In genomic region chr11:22178569-22178968, GRCm38 (mm10) we compare ENCODE assay signal across 27 mouse cellular contexts.
DNase-seq lines count a peak whose midpoint lies in the region; ATAC-seq lines count a peak whose summit lies in the region.
"Had no signal": no experiment of that assay in that cellular context is flagged by ENCODE, and none has a peak within 500 bp of the region (broad histone marks: within the 10 kb centered on the region; RNA-seq: fewer than 3 reads in every experiment).

No protein-coding gene starts in this region.

- H3K4me1 ChIP-seq in liver, embryonic 13.5 days (replicated peaks), result peaks cover 55% of the 10 kb centered on the region
- H3K4me1 ChIP-seq: embryonic facial prominence, embryonic 12.5 days; hindbrain, embryonic 12.5 days; limb, embryonic 12.5 days had no signal

- H3K27ac ChIP-seq in liver, embryonic 13.5 days, result peak overlapping the region; percentile 87
- H3K27ac ChIP-seq: embryonic facial prominence, embryonic 12.5 days; heart, adult 2 months; heart, embryonic 13.5 days; hindbrain, embryonic 12.5 days; limb, embryonic 12.5 days had no signal

- peak; percentile 31 for DNase-seq in heart, adult 11 months
- no peak for DNase-seq in heart, postnatal 14 days
- peak; percentile 31 for DNase-seq in liver, embryonic 13.5 days
- DNase-seq in right cerebral cortex, postnatal 36 days (ENCODE audit: low spot score in 2 of 2), result no peak
- DNase-seq in testis, postnatal 10 days (ENCODE audit: low spot score), result no peak
- no peak for DNase-seq in layer of hippocampus, postnatal 14 days (ENCODE audit: low spot score in 2 of 2)
- DNase-seq: adrenal gland, adult 2 months; cerebellum, adult 11-12 months; gastrocnemius, postnatal 10 days; heart, adult 2 months; kidney, adult 18-20 months; kidney, postnatal 14 days; lung, adult 2 months; lung, postnatal 14 days; midbrain, embryonic 14.5 days; retina, postnatal 1 day; right cerebral cortex, postnatal 25 days had no signal

- H3K9me3 ChIP-seq in liver, embryonic 13.5 days (replicated peaks), result no peaks in the 10 kb centered on the region
- H3K9me3 ChIP-seq: embryonic facial prominence, embryonic 12.5 days; heart, embryonic 13.5 days; hindbrain, embryonic 12.5 days; limb, embryonic 12.5 days; megakaryocyte, embryonic 14.5 days had no signal

- peak; percentile 77 for ATAC-seq in common myeloid progenitor, adult 5-6 weeks (replicated peaks; ENCODE audit: low read depth, poor library complexity, severe bottlenecking)
- peak; percentile 93 for ATAC-seq in liver, embryonic 13.5 days (ENCODE audit: low read depth)
- ATAC-seq in megakaryocyte progenitor cell, adult 5-6 weeks (replicated peaks; ENCODE audit: poor library complexity), result peak; percentile 86
- ATAC-seq: forebrain, embryonic 14.5 days; Patski had no signal

- H3K27me3 ChIP-seq in liver, embryonic 13.5 days, result no peaks in the 10 kb centered on the region
- H3K27me3 ChIP-seq: embryonic facial prominence, embryonic 12.5 days; heart, embryonic 13.5 days; hindbrain, embryonic 12.5 days; limb, embryonic 12.5 days; megakaryocyte, embryonic 14.5 days; Patski had no signal

- H3K36me3 ChIP-seq in liver, embryonic 13.5 days, result no peaks in the 10 kb centered on the region
- H3K36me3 ChIP-seq: embryonic facial prominence, embryonic 12.5 days; heart, embryonic 13.5 days; hindbrain, embryonic 12.5 days; limb, embryonic 12.5 days had no signal

- intact Hi-C loops in heart, postnatal 14 days (cut with DNase I), result no loop called here

- 20% methylated on average over 1 of the region's 1 CpGs for WGBS in liver, embryonic 13.5 days (ENCODE audit: insufficient replicate concordance)

- no peak overlapping the region for H3K4me3 ChIP-seq in liver, embryonic 13.5 days (replicated peaks)
- H3K4me3 ChIP-seq: embryonic facial prominence, embryonic 12.5 days; erythroblast, embryonic 14.5 days; heart, adult 2 months; heart, embryonic 13.5 days; hindbrain, embryonic 12.5 days; limb, embryonic 12.5 days; megakaryocyte, embryonic 14.5 days had no signal

- peak overlapping the region; percentile 5; the same call in 1 of the 2 replicates for H3K9ac ChIP-seq in liver, embryonic 13.5 days
- H3K9ac ChIP-seq: embryonic facial prominence, embryonic 12.5 days; heart, embryonic 13.5 days; hindbrain, embryonic 12.5 days; limb, embryonic 12.5 days had no signal

- peak overlapping the region; percentile 38 for H3K4me2 ChIP-seq in liver, embryonic 13.5 days
- H3K4me2 ChIP-seq: embryonic facial prominence, embryonic 12.5 days; heart, embryonic 13.5 days; hindbrain, embryonic 12.5 days; limb, embryonic 12.5 days had no signal

Comparison
In these comparisons a context has a peak if more than half of its experiments do, and no peak if none do; other contexts are left out.
1. DNase-seq: peak in heart, adult 11 months (single experiment) and liver, embryonic 13.5 days (single experiment); none in heart, postnatal 14 days (0 of 2), right cerebral cortex, postnatal 36 days (0 of 2), testis, postnatal 10 days (single experiment) and layer of hippocampus, postnatal 14 days (0 of 2).
2. Peak in every context shown above with its lines, with median percentiles within 50 percentile points of each other: ATAC-seq.